Mouse (Mus musculus): ENCODE data around the gene Creb5. TPM values are rescaled to one million over a fixed set of nuclear protein-coding genes. Genes with fewer than 3 reads are reported as not detected.

Gene Creb5
- total RNA-seq (2021), result 1 to 10 TPM; 3.0 to 3.6 TPM
- long read RNA-seq, partial matches to known transcripts, result 0 of 2 reads
- long read RNA-seq, other reads (novel, unspliced or antisense), result 2 of 2 reads

DNA sequence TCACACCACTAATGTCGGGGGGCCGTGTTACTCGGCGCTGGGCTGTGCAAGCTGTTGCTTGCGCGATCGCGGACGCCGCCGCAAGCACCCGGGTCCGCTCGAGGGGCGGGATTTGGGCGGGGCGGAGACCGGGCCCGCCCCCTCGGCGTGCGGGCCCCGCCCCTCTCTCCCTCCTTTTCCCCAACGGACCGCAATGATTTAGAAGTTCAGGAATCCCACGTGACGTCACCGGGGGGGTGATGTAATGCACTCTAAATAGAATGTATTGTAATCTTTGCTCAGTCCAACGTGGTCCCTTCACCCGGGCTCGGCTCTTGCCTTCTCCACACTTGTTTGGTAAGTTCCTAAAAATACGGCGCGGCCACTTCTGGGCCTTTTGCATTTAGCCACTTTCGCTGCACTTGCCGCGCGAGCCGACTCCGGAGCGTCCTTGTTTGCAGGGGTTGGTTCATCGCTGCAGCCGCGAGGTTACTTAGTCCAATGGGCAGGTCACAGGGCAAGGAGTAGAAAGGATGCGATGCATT is at the start of gene Creb5:
Gene Creb5, plus strand, starts transcription at position 233 of the 524 bp plus-strand sequence.
- DNase-seq (ENCODE audit: low spot score in 2 of 2), result peak; percentile 62 to 77

DNA sequence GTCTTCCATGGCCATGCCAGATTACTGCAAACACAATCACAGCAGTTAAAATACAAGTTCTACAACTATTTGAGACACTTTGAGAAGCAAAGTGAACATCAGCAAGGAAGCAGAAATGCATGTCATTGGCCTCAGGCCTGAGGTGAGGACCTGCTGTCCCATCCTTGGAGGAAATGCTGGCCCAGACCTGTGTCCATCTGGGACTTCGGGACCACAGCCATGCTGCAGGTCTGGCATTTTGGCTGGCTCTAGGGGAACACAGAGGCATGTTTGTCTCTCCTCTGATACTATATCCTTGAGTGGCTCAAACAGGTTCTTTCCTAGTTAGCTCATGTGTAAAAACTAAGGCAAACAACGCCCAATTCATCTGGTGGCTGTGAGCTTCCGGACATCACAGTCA is 27.2 kb upstream of the Creb5 start:
- no peak for DNase-seq (ENCODE audit: low spot score in 2 of 2)

DNA sequence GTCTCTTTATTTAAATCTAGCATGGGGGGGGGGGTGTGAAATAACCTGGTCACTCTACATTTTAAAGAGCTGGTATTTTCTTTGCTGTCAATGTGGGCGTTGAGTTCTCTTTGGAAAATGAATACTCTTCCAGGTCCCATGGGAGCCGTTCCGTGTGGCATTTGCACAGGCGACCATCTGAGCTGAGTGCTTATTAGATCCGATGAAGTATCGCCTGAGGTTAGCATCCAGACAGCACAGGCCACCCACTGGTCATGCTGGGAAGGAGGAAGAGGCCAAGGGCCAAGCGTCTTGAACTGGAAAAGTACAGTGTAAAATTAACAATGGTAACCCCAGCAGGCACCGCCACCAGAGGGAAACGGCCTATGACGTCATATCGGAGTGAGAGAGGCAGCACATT is 24.7 kb upstream of the Creb5 start:
- DNase-seq (ENCODE audit: low spot score in 2 of 2), result no peak

DNA sequence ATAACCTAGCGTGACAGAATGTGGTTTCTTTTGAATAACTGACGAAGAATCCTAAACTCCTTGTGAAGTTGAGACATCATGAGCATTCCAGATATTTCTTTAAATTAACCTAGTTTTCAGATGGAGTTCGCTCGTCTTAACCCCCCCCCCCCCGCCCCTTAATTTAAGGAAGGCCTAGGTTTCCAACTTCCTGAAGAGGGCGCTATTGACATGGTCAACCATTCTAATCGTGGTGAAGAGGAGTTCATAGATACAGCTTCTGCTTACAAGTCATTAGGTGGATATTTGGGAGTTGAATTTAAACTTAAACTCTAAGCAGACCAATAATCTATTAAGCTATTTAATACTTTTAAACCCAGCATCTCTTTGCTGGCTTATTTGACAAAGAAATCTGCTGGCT is 20.0 kb upstream of the Creb5 start:
- DNase-seq (ENCODE audit: low spot score in 2 of 2), result no peak

DNA sequence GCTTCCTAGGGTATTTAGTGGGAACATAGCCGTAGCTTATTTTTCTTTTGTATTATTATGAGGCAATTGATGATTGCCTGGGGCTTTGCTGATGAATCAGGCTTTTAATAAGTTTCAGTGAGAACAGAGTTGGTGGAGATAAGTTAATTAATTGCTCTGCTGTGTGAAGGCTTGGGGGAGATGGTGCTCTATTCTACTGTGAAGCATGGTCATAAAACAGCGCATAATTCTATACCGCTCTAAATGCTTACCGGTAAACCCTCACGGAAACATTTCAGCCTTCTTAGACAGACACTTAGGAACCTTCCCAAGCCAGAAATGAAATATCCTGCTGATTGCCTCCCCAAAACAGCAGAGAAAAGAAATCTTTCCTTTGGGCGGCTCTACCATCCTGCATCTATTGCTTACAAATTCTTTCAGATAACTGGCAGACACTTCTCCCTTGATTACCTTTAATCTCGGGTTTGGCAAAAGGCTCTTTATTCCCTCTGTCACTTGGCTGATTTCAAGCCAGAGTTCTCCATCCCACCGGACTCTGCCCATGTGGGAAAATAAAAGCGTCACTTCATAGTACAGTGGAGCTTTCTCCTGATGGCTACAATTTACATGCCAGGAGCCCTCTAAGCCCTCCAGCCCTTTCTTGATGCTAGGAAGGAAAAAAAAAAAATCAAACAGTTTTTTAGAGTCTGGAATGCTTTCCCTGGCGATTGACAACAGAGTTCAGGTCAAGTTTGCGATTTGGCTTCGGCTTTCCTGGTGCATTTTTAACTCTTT is 19.2 kb upstream of the Creb5 start:
- DNase-seq (ENCODE audit: low spot score in 2 of 2), result no peak

DNA sequence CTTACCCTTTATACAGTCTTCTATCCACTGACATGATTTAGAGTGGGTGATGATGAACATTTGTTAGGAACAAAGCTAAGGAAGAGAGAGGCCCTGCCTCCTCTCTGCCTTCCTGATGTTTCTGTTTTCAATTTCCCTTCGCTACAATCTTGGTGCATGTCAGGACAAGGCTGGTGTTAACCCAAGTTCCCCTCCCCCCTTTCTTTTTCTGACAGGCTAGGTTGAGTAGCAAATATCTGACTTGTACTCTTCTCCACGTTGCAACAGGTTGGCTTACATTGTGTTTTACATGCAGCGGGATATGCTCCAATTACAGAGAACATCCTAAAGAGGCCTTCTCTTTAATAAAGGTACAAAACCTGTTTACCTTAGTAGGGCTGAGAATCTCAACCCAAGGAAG is 15.9 kb upstream of the Creb5 start:
- no peak for DNase-seq (ENCODE audit: low spot score in 2 of 2)

DNA sequence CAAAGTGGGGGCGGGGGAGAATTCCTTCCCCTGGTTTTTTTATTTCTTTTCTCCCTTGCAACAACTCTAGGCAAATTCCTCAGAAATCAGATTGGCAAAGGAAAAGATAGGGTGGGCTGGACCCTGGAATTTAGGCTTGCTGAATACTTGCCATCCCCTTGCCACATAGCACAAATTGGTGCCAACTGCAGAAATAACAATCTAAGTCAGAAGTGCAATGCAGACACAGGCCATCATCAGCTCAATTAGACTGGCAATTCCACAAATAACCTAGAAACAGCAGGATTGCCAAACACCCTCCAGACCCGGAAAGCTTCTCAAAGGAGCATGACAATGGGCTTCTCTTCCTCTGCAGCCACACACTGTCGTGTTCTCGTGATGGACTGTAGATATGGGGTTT is 15.4 kb upstream of the Creb5 start:
- DNase-seq (ENCODE audit: low spot score in 2 of 2), result no peak

DNA sequence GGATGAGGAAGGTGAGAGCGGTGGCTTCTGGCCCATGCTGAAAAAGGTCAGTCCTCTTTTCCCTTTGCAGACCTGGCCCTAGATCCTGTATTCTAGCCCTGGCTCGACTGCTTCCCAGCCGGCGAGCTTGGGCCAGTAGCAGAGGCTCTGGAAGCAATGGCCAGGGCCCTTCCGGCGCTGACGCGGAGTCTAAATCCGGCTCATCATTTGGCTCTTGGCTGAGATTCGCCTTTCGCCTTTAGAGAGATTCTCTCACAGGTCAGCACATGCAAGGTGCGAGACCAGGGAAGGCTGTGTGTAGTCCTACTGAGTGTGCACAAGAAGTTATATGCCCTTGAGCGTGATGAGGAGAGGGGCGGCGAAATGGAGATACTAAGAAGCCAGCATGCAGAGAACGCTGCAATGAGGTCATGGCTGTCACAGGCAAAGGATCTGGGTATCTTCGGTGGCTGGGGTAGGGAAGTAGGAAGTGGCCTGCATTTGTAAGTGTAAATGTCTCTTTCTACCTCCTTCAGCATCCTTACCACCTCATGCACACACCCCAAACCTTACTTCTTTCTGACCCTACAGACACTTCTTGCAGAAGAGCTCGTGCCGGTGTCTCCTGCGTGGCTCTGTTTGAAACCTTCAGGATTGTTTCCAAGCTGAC is 557 bp upstream of the Creb5 start:
- peak in 1 of 2 experiments; percentile 12 for DNase-seq (ENCODE audit: low spot score in 2 of 2)

DNA sequence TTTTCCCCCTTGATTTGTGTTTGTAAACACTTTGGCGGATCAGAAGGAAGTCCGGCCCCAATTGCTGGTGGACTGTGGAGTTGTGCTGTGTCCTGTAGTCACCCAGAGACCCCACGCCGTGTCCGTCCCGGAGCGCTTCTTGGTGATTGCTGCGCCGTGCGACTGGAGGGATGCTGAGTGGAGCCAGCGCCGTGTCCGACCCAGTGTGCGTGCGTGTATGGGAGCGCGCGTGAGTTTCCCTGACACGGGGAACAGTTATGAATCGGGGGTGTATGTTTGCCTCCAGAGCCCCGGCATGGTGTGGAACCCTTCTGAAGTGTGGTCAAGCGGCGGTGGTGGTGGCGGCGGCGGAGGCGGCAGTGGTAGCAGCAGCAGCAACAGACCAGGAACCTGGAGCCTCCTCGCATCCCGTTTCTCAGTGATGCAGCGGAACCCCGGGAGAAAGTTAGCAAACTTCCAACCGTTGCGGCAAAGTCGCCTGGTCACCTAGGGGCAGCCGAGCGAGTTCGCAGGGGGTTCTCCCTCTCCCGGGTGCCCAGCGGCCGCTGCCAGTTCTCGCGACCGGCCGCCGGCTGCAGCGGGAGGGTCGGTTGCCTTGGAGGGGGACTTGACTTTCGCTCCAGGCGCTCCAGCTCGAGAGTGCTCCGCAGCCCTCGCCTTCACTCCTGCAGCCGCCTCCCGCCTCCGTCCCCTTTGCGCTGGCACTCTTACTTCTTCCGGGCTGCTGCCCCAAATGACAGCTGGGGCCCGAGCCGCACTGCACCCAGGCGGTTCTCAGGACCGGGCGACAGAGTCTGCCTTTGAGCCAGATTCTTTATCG is 702 bp downstream of the Creb5 start:
- DNase-seq (ENCODE audit: low spot score in 2 of 2), result peak; percentile 20 to 30

DNA sequence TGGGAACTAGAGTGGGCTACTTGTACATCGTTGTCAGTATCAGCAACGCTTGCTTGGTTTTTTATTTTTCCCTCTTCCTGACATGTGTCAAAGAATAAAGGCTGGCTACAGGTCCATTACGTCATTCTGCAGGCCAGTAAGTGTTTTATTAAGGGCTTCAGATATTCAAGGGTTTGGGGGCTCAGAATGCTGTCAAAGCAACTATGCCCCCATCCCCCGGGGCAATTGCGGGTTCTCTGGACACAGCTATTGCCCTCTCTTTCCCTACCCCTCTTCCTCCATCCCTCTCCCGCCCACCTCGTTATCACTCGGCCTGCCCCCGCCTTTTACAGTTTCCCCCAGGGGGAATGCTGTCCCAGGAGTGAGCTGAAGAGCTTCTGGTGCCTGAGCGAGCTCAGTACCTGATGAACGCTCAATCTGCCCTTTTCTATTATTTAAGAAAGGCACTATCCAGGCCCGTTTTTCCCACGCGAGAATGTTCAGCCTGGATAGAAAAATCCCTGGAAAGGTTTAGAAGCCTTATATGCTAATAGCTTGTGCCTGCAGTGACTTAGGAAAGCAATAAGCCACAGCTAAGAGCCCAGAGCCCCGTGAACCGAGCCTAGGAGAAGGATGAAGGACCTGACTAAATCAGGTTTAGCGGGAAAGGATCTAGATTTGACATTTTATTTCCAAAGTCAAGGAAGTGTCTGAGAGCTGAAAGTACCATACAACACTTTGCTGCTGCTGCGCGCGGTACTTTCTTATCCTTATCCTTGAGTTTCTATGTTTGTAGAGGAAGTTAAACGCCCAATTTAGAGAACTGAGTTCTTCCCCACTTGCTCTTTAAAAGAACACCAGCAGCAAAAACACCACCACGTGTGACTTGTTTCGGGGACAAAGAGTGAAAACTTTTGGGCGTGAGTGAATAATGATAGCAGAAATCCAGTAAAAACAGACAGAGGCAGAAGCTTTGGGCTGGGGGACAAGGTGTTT is 1.8 kb downstream of the Creb5 start:
- no peak for DNase-seq (ENCODE audit: low spot score in 2 of 2)

DNA sequence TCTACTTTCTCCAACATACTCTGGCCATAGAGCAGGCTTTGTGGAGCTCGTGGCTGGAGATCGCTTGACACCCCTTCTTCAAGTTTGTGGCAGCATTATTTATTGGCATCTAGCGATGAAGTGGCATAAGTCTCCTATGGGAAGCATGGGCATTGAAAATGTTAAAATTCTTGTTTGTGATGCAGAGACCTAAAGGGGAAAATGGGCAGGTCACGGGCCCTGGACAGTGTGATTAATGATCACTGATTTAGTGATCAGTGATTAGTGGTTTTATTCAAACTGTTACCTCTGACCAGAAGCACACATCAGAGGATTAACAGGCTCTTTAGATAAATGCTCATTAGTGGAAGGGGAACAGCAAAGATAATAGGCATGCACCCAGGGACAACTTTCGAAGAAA is 2.6 kb downstream of the Creb5 start:
- DNase-seq (ENCODE audit: low spot score in 2 of 2), result no peak

DNA sequence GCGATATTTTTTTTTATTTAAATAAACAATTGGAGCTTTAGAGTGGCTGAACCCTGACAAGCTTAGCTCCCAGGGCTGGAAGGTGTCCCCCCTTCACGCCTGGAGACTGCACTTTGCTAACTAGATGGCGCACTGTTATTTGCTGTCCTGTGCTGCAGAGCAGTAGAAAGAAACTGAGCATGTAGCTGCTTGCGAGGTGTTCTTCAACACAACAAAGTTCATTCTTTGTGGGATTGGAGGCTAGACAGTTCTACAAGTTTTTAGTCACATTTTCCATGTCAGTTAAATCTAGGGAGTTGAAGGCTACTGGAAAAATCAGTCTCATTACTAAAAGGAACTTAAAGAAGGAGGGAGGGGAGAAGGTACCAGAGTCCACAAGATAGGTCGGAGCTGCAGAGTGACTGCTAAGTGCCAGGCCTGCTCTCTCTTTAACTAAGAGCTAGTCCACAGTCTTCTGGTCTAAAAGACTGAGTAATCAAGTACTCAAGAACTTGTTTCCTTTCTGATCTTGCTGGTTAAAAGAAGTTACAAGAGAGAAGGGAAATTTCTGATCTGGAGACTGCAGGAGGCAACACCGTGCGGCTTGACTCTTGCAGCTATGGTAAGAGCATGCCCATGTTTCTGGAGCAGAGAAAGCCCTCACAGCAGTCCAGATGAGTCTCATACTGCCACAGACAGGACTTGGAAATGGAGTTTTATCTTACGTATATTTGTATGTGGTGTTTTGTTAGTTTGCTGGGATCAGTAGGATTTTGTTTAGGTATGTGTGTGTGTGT is 3.3 kb downstream of the Creb5 start:
- no peak for DNase-seq (ENCODE audit: low spot score in 2 of 2)

DNA sequence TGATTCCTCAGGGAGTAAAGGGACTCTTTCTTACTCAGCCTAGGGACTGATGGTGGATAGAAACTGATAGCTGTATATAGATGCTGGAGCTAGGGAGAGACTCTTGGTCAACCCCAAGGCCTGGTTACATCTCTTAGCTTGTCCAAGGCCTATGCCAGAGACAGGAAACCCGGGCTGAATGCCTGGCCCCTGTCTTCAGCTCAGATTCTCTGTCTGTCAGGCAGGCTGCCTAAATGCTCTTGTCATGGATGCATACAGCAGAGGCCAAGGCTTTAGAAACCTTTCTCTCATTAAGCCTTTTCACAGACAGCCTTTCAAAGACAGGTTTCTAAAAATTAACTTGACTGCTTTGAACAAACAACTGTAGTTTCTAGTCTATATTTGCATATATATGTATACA is 5.9 kb downstream of the Creb5 start:
- DNase-seq (ENCODE audit: low spot score in 2 of 2), result no peak

DNA sequence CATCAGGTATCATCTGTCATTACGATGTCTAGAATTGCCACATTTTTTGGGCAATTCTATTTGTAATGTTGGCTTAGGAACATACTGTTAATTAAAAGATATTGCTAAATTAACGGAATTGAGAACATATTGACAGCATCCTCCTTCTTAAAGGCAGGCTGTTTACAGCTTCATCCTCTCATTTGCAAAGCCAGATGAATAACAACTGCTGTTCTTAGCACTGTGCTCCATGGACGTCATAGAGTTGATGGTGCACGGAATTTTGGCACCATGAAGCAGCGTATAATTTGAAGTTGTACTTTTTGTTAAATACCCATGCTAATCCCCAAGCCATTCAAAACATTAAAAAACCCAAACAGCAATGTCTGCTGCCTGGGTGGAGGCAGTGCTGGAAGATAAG is 10.8 kb downstream of the Creb5 start:
- DNase-seq (ENCODE audit: low spot score in 2 of 2), result no peak

DNA sequence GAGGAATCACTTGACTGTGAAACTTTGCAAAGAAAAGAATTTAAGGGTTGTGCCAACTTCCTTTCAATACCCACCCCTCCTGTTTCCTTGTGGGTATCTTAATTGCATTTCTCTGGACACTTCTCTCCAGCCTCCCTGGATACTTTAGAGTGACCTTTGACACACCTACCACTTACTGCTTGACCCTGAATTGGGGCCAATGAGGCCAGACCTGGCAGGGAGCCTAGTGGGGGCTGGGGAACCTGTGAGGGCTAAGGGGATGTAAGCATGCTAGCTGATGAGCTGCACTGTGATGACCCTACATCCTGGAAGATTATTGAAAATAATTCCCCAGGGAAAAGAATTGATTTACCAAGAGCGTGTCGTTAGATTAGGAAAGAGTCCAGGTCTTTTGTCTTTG is 17.1 kb downstream of the Creb5 start:
- DNase-seq (ENCODE audit: low spot score in 2 of 2), result no peak

DNA sequence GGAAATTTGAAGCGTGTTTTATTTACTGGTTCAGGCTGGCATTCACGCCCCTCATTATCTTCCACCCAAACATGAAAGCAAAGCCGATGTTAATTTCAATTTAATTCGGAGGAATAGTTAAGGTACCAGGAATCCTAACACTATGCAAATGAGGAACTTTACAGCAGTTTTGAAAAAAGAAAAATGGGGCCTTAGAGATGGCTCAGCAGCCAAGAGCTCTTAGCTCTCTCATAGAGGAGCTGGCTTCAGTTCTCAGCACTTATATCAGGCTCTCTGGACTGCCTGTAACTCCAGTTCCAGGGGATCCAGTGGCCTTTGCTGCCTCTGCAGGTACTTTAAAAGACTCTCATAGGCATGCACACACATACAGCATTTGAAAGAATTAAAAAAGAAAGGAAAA is 19.1 kb downstream of the Creb5 start:
- DNase-seq (ENCODE audit: low spot score in 2 of 2), result no peak

DNA sequence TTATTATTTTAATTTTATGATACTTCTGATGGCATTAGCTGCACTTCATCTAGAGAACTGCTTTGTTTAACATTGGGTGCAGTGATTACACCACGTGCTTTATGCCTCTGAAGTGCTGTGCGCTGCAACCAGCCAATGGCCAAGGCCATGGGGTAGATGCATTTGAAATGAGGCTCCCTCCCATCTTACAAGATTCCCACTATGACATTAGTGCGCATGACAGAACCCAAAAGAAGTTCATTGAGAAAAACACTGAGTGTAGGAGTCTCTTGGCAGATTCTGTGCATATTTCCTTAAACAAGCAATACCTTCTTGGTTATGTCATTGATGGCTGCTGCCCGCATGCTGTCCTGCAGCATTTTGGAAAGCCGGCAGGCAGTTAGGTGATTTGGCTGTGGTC is 19.6 kb downstream of the Creb5 start:
- no peak for DNase-seq (ENCODE audit: low spot score in 2 of 2)

DNA sequence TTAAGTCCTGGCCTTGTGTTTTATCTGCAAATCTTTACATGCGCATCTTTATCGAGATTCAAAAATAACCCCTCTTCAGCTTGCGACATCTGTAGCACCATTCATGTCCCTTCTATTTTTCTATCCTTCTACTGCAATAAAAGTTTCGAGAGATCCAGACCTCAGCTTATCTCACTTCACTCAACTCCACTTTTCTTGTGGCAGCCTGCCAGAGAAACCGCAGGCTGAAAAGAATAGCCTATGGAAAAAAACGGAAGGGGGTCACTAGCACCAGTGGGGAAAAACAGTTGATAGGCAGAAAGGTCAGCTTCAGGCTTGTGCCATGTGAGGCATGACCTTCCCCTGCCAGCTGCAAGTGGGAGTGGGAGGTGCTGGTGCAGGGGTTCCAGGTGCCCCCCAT is 21.6 kb downstream of the Creb5 start:
- no peak for DNase-seq (ENCODE audit: low spot score in 2 of 2)

DNA sequence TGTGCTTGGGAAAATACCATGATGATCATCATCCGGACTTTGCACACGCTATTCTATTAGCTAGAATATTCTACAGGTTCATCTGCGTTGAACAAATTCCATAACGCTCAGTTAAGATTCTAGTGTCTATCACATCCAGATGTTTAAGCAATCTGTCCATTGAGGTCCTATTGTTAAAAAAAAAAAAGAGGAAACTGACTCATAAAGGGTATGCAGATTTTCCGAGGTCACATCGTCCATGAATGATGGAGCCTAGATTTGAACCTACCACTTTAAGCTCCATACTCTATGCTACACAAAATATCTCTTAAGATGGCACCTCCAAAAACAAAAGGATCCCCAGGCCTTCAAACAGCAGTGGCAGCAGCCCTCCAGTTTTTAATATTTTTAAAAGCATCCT is 26.5 kb downstream of the Creb5 start:
- DNase-seq (ENCODE audit: low spot score in 2 of 2), result no peak

DNA sequence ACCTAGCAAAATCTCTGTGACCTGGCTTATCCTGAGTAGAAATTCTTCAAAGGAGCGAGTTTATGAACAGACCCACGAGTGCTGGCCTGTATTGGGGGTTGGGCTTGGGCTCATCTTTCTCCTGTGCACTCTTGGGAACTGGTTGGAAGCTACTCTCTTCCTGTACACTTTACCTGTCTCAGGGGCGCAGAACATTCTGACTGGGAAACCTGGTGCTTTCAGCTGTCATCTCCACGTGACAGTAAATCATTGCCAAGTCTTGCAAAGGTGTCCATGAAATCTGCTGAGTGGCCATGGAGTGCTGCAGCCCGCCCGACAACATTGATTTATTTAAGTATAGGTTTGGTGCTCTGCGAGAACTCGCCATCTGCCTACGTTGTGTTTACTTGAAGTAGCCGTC is 27.1 kb downstream of the Creb5 start:
- no peak for DNase-seq (ENCODE audit: low spot score in 2 of 2)

Measured in layer of hippocampus, postnatal 10 days (tissue).